Mouse (Mus musculus): Measurements from ENCODE around the gene Phc2. TPM values are rescaled to one million over a fixed set of nuclear protein-coding genes. Genes with fewer than 3 reads are reported as not detected.
A peak's percentile ranks its signal among the peaks of the same experiment; 100 is the strongest.

The Phc2 gene
- polyA plus RNA-seq, 1 experiment from 2014 or later, result 56.3 TPM

DNA sequence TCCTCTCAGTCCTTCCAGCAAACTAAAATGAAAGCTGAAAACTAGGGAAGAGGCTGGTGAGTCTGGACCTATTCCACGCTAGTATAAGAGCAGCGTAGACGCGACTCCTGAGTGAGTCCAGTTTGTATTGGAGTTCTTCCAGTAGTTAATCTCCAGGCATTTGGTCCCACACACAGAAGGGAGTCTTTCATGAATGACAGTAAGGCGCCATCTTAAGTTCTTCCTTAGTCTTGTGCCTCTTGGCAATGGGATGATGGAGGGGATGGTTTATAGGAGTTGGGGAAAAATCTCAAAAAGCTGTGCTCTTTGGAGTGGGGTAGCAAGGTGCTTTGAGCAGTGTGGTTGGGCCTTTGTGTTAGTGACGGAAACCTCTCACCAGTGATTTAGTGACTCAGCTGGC, 75.8 kb downstream of the Phc2 start:
- H3K9me3 ChIP-seq (ENCODE audit: low read length), result no peaks in the 10 kb centered on the region
- peak overlapping the region; percentile 96 for H3K9ac ChIP-seq (replicated peaks; ENCODE audit: low read depth)
- TF ChIP-seq CTCF (IDR thresholded peaks at IDR 0.05), result no peak
- TF ChIP-seq EP300 (IDR thresholded peaks at IDR 0.05), result no peak
- H3K27ac ChIP-seq (ENCODE audit: low read length), result peak overlapping the region; percentile 98
- ATAC-seq (no peak), DNase-seq (ENCODE audit: low spot score) (no peak)
- no peaks in the 10 kb centered on the region for H3K27me3 ChIP-seq (replicated peaks; ENCODE audit: insufficient read depth, low read length)
- peaks cover 53% of the 10 kb centered on the region for H3K4me1 ChIP-seq (ENCODE audit: insufficient read depth, low read depth, low read length)
- 46% methylated on average over 6 of the region's 6 CpGs for WGBS
- H3K36me3 ChIP-seq (ENCODE audit: insufficient read depth, low read length), result peaks cover 7% of the 10 kb centered on the region; the same call in 1 of the 2 replicates
- peak overlapping the region; percentile 62 for H3K4me2 ChIP-seq (replicated peaks; ENCODE audit: low read depth, low read length)
- peak overlapping the region; percentile 8; the same call in 1 of the 2 replicates for H3K4me3 ChIP-seq (ENCODE audit: low read depth, low read length)

DNA sequence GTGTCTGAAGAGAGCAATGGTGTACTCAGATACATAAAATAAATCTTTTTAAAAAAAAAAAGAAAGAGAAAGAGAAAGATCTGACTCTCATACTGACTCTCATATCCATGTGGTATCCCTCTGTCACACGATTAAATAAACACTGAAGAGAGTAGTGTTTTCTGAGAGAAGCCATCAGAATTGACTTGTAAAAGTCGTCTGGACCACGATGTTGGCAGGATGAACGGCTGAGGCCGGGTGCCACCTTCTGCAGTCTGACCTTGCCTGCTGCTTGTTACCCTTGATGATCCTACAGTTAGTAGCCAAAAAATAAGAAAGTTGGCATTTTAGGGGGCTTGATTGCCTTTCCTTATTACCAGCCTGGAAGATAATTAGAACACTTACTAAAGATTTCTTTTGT, 78.3 kb downstream of the Phc2 start:
- Histone ChIP-seq H3K36me3 (ENCODE audit: insufficient read depth, low read length) (peaks cover 7% of the 10 kb centered on the region; the same call in 1 of the 2 replicates), H3K9ac (replicated peaks; ENCODE audit: low read depth) (no peak overlapping the region), H3K4me2 (replicated peaks; ENCODE audit: low read depth, low read length) (no peak overlapping the region), H3K27me3 (replicated peaks; ENCODE audit: insufficient read depth, low read length) (no peaks in the 10 kb centered on the region), H3K4me1 (ENCODE audit: insufficient read depth, low read depth, low read length) (peaks cover 65% of the 10 kb centered on the region), H3K9me3 (ENCODE audit: low read length) (no peaks in the 10 kb centered on the region), H3K27ac (ENCODE audit: low read length) (peak overlapping the region; percentile 92; the same call in 1 of the 2 replicates), H3K4me3 (ENCODE audit: low read depth, low read length) (no peak overlapping the region)
- no peak for TF ChIP-seq EP300 (IDR thresholded peaks at IDR 0.05)
- no peak for TF ChIP-seq CTCF (IDR thresholded peaks at IDR 0.05)
- WGBS, result 17% methylated on average over 5 of the region's 5 CpGs
- peak; percentile 64 for DNase-seq (ENCODE audit: low spot score)
- ATAC-seq, result no peak

DNA sequence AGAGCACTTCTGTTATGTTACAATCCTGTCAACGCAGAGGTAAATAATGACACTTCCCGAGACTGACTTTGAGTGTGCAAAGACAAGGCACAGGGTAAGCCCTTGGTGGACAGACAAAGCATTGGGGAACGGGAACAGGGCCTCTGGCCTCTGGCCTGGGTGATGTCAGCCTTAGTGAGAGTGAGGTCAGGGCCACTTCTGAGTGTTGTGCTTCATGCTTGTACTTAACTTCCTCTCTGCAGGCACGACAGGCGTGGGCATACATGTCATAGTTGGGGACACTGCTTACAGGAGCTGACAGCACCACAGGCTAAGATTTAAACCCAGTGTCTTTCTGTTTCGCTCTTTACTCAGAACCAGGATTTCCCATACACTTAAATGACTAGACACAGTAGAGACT, 79.0 kb downstream of the Phc2 start:
- ATAC-seq, result peak; percentile 60
- no peak overlapping the region for H3K4me3 ChIP-seq (ENCODE audit: low read depth, low read length)
- no peaks in the 10 kb centered on the region for H3K27me3 ChIP-seq (replicated peaks; ENCODE audit: insufficient read depth, low read length)
- H3K9ac ChIP-seq (replicated peaks; ENCODE audit: low read depth), result no peak overlapping the region
- peak overlapping the region; percentile 8 for H3K4me2 ChIP-seq (replicated peaks; ENCODE audit: low read depth, low read length)
- TF ChIP-seq EP300 (IDR thresholded peaks at IDR 0.05) (no peak), CTCF (IDR thresholded peaks at IDR 0.05) (no peak)
- H3K4me1 ChIP-seq (ENCODE audit: insufficient read depth, low read depth, low read length), result peaks cover 65% of the 10 kb centered on the region
- peaks cover 7% of the 10 kb centered on the region; the same call in 1 of the 2 replicates for H3K36me3 ChIP-seq (ENCODE audit: insufficient read depth, low read length)
- 14% methylated on average over 6 of the region's 6 CpGs for WGBS
- peak; percentile 85 for DNase-seq (ENCODE audit: low spot score)
- peak overlapping the region; percentile 92 for H3K27ac ChIP-seq (ENCODE audit: low read length)
- H3K9me3 ChIP-seq (ENCODE audit: low read length), result no peaks in the 10 kb centered on the region

DNA sequence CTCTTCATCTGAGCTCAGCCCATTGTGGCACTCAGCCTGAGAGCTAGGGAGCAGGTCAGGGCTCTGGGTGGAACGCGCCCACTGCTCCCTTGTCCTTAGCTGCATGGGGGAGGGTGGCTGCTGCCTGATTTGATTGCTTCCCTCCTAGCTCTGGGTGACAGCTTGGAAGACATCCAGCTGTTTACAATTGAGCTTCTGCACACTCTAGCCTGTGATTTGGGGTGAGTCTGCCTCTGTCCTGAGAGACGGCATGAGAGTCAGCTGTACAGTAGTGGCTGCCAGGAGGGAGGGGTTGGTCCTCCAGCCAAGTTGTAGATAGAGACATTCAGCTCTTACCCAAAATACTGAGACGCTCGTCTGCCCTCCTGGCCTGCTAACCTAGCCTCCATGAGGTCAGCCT, 79.7 kb downstream of the Phc2 start:
- ATAC-seq (peak; percentile 84), DNase-seq (ENCODE audit: low spot score) (peak; percentile 95)
- no peaks in the 10 kb centered on the region for H3K27me3 ChIP-seq (replicated peaks; ENCODE audit: insufficient read depth, low read length)
- H3K4me2 ChIP-seq (replicated peaks; ENCODE audit: low read depth, low read length), result peak overlapping the region; percentile 8
- peak overlapping the region; percentile 92 for H3K27ac ChIP-seq (ENCODE audit: low read length)
- peaks cover 60% of the 10 kb centered on the region for H3K4me1 ChIP-seq (ENCODE audit: insufficient read depth, low read depth, low read length)
- H3K4me3 ChIP-seq (ENCODE audit: low read depth, low read length), result no peak overlapping the region
- peaks cover 7% of the 10 kb centered on the region; the same call in 1 of the 2 replicates for H3K36me3 ChIP-seq (ENCODE audit: insufficient read depth, low read length)
- TF ChIP-seq CTCF (IDR thresholded peaks at IDR 0.05) (no peak; the same call in 1 of the 2 replicates), EP300 (IDR thresholded peaks at IDR 0.05) (peak; percentile 54)
- H3K9me3 ChIP-seq (ENCODE audit: low read length), result no peaks in the 10 kb centered on the region
- H3K9ac ChIP-seq (replicated peaks; ENCODE audit: low read depth), result no peak overlapping the region
- WGBS, result 6% methylated on average over 5 of the region's 5 CpGs

DNA sequence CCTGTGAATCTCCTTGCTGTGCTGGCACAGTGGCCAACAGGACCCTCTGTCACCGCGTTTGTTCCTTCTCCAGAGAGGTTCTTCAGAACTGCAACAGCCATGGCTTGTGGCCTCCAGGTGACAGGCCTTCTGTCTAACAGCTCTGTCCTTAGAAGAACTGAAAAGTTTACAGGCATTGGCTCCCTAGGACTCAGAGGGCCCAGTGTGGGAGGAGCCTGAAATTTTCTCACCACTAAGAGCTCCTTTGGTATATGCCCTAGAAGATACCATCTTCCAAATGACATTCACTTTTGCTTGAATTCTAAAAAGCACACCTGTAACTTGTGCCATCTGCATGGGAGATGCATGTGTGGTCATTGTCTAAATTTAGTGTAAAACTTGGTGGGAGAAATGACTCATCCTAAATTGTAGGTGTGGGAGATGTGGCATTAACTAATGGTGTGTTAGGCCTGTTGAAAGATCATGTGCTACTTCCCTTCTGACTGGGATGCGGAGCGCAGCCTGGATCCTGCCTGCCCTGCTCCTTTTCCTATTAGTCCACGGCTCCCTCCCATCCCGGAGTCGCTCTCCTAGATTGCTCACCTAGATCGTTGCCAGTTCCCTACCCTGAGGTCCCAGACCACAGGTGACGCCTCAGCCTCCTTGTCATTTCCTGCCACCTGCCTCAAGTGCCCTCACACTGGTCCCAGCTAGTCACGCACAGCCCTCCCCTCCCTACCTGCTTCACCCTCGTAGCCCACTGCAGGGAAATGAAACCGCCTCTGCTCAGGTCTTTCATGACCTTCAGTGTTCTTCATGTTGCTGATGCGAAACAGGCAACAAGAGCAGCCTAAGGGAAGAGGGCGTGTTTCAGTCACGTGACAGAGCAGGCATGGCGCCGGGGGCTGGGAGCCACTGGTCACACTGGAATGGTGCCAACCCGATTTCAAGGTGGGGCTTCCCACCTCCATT, 80.5 kb downstream of the Phc2 start:
- ATAC-seq (peak; percentile 11), DNase-seq (ENCODE audit: low spot score) (peak; percentile 64)
- H3K9ac ChIP-seq (replicated peaks; ENCODE audit: low read depth), result no peak overlapping the region
- H3K4me1 ChIP-seq (ENCODE audit: insufficient read depth, low read depth, low read length), result peaks cover 55% of the 10 kb centered on the region
- H3K4me3 ChIP-seq (ENCODE audit: low read depth, low read length), result no peak overlapping the region
- 0 out of 2 replicates have a peak overlapping the region, but pooled peaks have one; percentile 1 for H3K4me2 ChIP-seq (replicated peaks; ENCODE audit: low read depth, low read length)
- TF ChIP-seq EP300 (IDR thresholded peaks at IDR 0.05), result no peak; the same call in 1 of the 2 replicates
- H3K9me3 ChIP-seq (ENCODE audit: low read length), result no peaks in the 10 kb centered on the region
- WGBS, result 42% methylated on average over 18 of the region's 18 CpGs
- H3K36me3 ChIP-seq (ENCODE audit: insufficient read depth, low read length), result peaks cover 7% of the 10 kb centered on the region; the same call in 1 of the 2 replicates
- peak overlapping the region; percentile 92 for H3K27ac ChIP-seq (ENCODE audit: low read length)
- no peaks in the 10 kb centered on the region for H3K27me3 ChIP-seq (replicated peaks; ENCODE audit: insufficient read depth, low read length)

DNA sequence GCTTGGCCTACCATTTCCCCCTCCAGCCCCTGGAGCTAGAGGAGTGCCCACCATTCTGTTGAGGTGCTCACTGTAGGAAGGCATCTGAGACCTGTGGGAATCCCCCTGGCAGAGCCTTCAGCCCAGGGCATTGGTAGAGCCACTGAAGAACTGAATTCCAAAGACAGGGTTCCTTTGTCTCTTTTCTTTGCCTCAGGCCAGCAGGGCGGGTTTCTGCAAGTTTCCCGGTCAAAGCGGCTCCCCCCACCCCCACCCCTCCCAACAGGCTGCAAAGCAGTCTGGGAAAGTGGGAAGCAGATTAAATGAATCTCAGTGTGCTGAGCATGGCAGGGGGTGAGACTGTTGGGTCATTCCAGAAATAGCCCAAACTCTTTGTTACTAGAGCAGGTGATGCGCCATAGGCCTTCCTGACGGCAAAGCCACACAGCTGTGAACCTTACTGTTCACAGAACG, 82.7 kb downstream of the Phc2 start:
- DNase-seq (ENCODE audit: low spot score) (no peak), ATAC-seq (no peak)
- H3K36me3 ChIP-seq (ENCODE audit: insufficient read depth, low read length), result no peaks in the 10 kb centered on the region
- no peaks in the 10 kb centered on the region for H3K27me3 ChIP-seq (replicated peaks; ENCODE audit: insufficient read depth, low read length)
- no peaks in the 10 kb centered on the region for H3K9me3 ChIP-seq (ENCODE audit: low read length)
- H3K4me3 ChIP-seq (ENCODE audit: low read depth, low read length), result no peak overlapping the region
- peaks cover 45% of the 10 kb centered on the region for H3K4me1 ChIP-seq (ENCODE audit: insufficient read depth, low read depth, low read length)
- no peak overlapping the region for H3K27ac ChIP-seq (ENCODE audit: low read length)
- H3K4me2 ChIP-seq (replicated peaks; ENCODE audit: low read depth, low read length), result no peak overlapping the region
- TF ChIP-seq EP300 (IDR thresholded peaks at IDR 0.05) (no peak), CTCF (IDR thresholded peaks at IDR 0.05) (no peak)
- 43% methylated on average over 6 of the region's 6 CpGs for WGBS
- no peak overlapping the region for H3K9ac ChIP-seq (replicated peaks; ENCODE audit: low read depth)
